Mouse (Mus musculus) erythroblast, embryonic 14.5 days (primary cell): ENCODE measurements around the gene Gpa33. TPM values are rescaled to one million over a fixed set of nuclear protein-coding genes. Genes with fewer than 3 reads are reported as not detected.

ENCODE experiments used
- H3K27me3 ChIP-seq: 2 replicates; pipeline ENCODE4 v1.6.1; 2012; ENCODE audit warnings: inconsistent platforms; ENCODE audit not compliant: control insufficient read depth
- H3K36me3 ChIP-seq: 2 replicates; pipeline ENCODE4 v1.6.1; 2012; ENCODE audit warnings: mild to moderate bottlenecking, inconsistent platforms; ENCODE audit not compliant: control insufficient read depth
- H3K4me1 ChIP-seq: 2 replicates; pipeline ENCODE4 v1.6.1; 2012; ENCODE audit warnings: inconsistent platforms; ENCODE audit not compliant: control insufficient read depth
- H3K4me3 ChIP-seq: replicated peaks from 2 replicates; pipeline ENCODE3; 2012; ENCODE audit warnings: moderate library complexity, mild to moderate bottlenecking, inconsistent platforms
- H3K9me3 ChIP-seq: 2 replicates; pipeline ENCODE4 v1.6.1; 2012; ENCODE audit warnings: low read length, inconsistent platforms, mixed read lengths; ENCODE audit not compliant: control insufficient read depth
- GATA1 ChIP-seq: IDR thresholded peaks from 2 replicates; pipeline ENCODE4 v1.6.1; 2012; ENCODE audit warnings: low read length, inconsistent platforms, mixed read lengths
- TAL1 ChIP-seq: IDR thresholded peaks from 3 replicates; pipeline ENCODE4 v1.6.1; 2012; ENCODE audit warnings: low read length, inconsistent platforms, mixed read lengths
- polyA plus RNA-seq: library from polyadenylated mRNA; stranded (reverse); fragments of >175 nt; gene quantifications from 2 replicates; pipeline ENCODE4 v1.2.3, GENCODE M21; 2012

Gene Gpa33
- polyA plus RNA-seq, 1 experiment, result not detected

GRCm38 (mm10) chr1:166155113-166155494 lies 25.1 kb downstream of the Gpa33 start:
- H3K27me3 ChIP-seq, result peaks cover 22% of the 10 kb centered on the region
- peaks cover 5% of the 10 kb centered on the region for H3K9me3 ChIP-seq
- no peak for TF ChIP-seq TAL1
- no peak for TF ChIP-seq GATA1
- no peaks in the 10 kb centered on the region for H3K36me3 ChIP-seq
- no peak overlapping the region for H3K4me3 ChIP-seq
- H3K4me1 ChIP-seq, result peaks cover 7% of the 10 kb centered on the region; the same call in 1 of the 2 replicates

GRCm38 (mm10) chr1:166157712-166158111 lies 27.7 kb downstream of the Gpa33 start:
- no peak overlapping the region for H3K4me3 ChIP-seq
- peaks cover 22% of the 10 kb centered on the region for H3K27me3 ChIP-seq
- TF ChIP-seq TAL1 (no peak), GATA1 (no peak)
- H3K4me1 ChIP-seq, result peaks cover 4% of the 10 kb centered on the region; the same call in 1 of the 2 replicates
- no peaks in the 10 kb centered on the region for H3K36me3 ChIP-seq
- H3K9me3 ChIP-seq, result peaks cover 5% of the 10 kb centered on the region

GRCm38 (mm10) chr1:166158664-166159063 lies 28.6 kb downstream of the Gpa33 start:
- TF ChIP-seq TAL1, result no peak
- TF ChIP-seq GATA1, result no peak
- Histone ChIP-seq H3K9me3 (peaks cover 5% of the 10 kb centered on the region), H3K27me3 (peaks cover 22% of the 10 kb centered on the region), H3K36me3 (no peaks in the 10 kb centered on the region), H3K4me1 (peaks cover 3% of the 10 kb centered on the region; the same call in 1 of the 2 replicates), H3K4me3 (no peak overlapping the region)

GRCm38 (mm10) chr1:166160111-166160510 lies 30.1 kb downstream of the Gpa33 start:
- Histone ChIP-seq H3K4me3 (no peak overlapping the region), H3K9me3 (peaks cover 5% of the 10 kb centered on the region), H3K4me1 (no peaks in the 10 kb centered on the region), H3K27me3 (peaks cover 12% of the 10 kb centered on the region), H3K36me3 (no peaks in the 10 kb centered on the region)
- TF ChIP-seq GATA1, result no peak
- TF ChIP-seq TAL1, result no peak

- TF ChIP-seq GATA1 (no peak), TAL1 (no peak)
- Histone ChIP-seq H3K9me3 (no peaks in the 10 kb centered on the region), H3K4me3 (no peak overlapping the region), H3K4me1 (no peaks in the 10 kb centered on the region), H3K27me3 (peaks cover 5% of the 10 kb centered on the region), H3K36me3 (no peaks in the 10 kb centered on the region)
These were observed 30.8 kb downstream of the Gpa33 start for GRCm38 (mm10) chr1:166160569-166161445.

- Histone ChIP-seq H3K4me3 (no peak overlapping the region), H3K4me1 (no peaks in the 10 kb centered on the region), H3K27me3 (no peaks in the 10 kb centered on the region; the same call in 1 of the 2 replicates), H3K36me3 (no peaks in the 10 kb centered on the region), H3K9me3 (no peaks in the 10 kb centered on the region)
- TF ChIP-seq GATA1 (no peak), TAL1 (no peak)
These were observed 34.5 kb downstream of the Gpa33 start for GRCm38 (mm10) chr1:166164580-166164979.

- H3K27me3 ChIP-seq, result no peaks in the 10 kb centered on the region
- H3K4me3 ChIP-seq, result no peak overlapping the region
- TF ChIP-seq GATA1 (no peak), TAL1 (no peak)
- H3K4me1 ChIP-seq, result no peaks in the 10 kb centered on the region
- no peaks in the 10 kb centered on the region for H3K36me3 ChIP-seq
- no peaks in the 10 kb centered on the region for H3K9me3 ChIP-seq
These were observed 35.1 kb downstream of the Gpa33 start for GRCm38 (mm10) chr1:166165159-166165558.

- no peaks in the 10 kb centered on the region for H3K36me3 ChIP-seq
- H3K4me1 ChIP-seq, result no peaks in the 10 kb centered on the region
- no peaks in the 10 kb centered on the region for H3K9me3 ChIP-seq
- H3K4me3 ChIP-seq, result no peak overlapping the region
- TF ChIP-seq TAL1 (no peak), GATA1 (no peak)
- no peaks in the 10 kb centered on the region for H3K27me3 ChIP-seq
These were observed 37.4 kb downstream of the Gpa33 start for GRCm38 (mm10) chr1:166167405-166167804.

GRCm38 (mm10) chr1:166168017-166168416 lies 38.0 kb downstream of the Gpa33 start:
- H3K9me3 ChIP-seq, result no peaks in the 10 kb centered on the region
- no peaks in the 10 kb centered on the region for H3K4me1 ChIP-seq
- no peak overlapping the region for H3K4me3 ChIP-seq
- H3K27me3 ChIP-seq, result no peaks in the 10 kb centered on the region
- TF ChIP-seq TAL1 (no peak), GATA1 (no peak)
- H3K36me3 ChIP-seq, result no peaks in the 10 kb centered on the region
